Mouse (Mus musculus) common myeloid progenitor, adult 5-6 weeks (primary cell): ENCODE results near the gene Spcs2. TPM values are rescaled to one million over a fixed set of nuclear protein-coding genes. Genes with fewer than 3 reads are reported as not detected.

Source experiments
- ATAC-seq: replicated peaks from 2 replicates; pipeline ENCODE4 v1.8.0; 2016; ENCODE audit warnings: low read depth, mild to moderate bottlenecking, moderate TSS enrichment, inconsistent platforms; ENCODE audit not compliant: poor library complexity, severe bottlenecking
- total RNA-seq: library from RNA; stranded (forward); fragments of 200-1000, 187-1606 nt; gene quantifications from 2 replicates; pipeline ENCODE4 v1.2.3, GENCODE M21; 2017

The Spcs2 gene
- total RNA-seq, 1 experiment from 2014 or later, result 169 TPM

GRCm38 (mm10) chr7:99865219-99865618 is 2.0 kb upstream of the Spcs2 start:
- ATAC-seq, result peak; percentile 72

- no peak for ATAC-seq
These were observed 1.2 kb upstream of the Spcs2 start for GRCm38 (mm10) chr7:99864241-99865028.

DNA sequence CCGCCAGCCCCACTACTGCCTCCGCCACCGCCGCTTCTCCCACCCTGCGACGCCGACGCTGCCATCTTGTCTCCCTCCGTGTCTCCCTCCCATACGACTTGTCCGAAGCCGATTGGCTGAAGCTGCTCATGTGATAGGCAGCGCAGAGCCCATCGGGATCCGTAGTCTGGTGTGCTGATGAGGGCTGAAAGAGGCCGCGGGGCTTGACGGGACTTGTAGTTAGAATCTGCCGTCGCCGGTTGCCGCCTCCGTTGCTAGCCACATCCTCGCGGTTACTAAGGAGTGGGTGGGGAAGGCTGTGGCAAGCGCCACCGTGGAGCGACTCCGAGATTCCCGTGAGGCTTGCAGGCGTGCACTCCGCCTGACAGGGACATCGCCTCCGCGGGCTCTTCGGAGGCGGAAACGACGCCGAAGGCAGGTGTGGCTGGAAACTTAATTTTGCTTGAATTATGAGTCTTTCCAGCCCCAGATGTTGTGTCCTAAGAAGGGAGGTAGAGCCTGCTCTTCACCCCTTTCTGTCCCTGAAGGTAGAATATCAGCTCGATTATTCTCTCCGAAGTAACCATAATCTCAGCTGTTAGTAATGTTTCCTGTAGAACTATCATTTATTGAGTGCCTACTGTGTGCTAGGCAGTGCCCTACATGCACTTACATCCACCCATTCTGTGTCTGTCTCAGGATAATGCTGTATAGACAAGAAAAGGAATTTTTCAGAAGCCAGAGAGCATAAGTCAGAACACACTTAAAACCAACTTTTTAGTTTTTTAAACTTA is 4.3 kb downstream of the Spcs2 start, which contains the start of gene Xrra1:
Gene Xrra1, plus strand, starts transcription at position 304 of the 773 bp plus-strand sequence.
- ATAC-seq, result peak; percentile 99

- ATAC-seq, result no peak
These were observed 5.0 kb downstream of the Spcs2 start for GRCm38 (mm10) chr7:99858175-99858812.

- no peak for ATAC-seq
These were observed 6.9 kb downstream of the Spcs2 start for GRCm38 (mm10) chr7:99856266-99856861.

GRCm38 (mm10) chr7:99854311-99854710 is 9.0 kb downstream of the Spcs2 start:
- ATAC-seq, result no peak

GRCm38 (mm10) chr7:99853350-99853749 is 9.9 kb downstream of the Spcs2 start:
- no peak for ATAC-seq

DNA sequence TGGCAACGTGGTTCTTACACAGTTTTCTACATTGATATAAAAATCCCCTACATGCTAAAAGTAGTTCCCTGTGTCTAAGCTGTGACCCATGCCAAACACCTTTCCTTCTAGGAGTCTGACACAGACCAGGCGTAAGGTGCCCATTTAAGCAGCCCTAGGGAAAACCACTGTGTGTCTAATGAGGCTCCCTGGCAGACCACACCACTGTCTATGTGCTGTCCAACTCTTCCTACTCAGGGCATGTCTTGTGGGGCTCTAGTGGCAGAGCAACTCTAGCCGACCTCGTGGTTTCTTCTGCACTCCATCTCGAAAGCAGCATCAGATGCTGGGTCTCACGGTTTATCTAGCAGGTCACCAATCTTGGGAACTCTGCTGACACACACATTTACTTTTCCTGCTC is 11.6 kb downstream of the Spcs2 start:
- ATAC-seq, result no peak

DNA sequence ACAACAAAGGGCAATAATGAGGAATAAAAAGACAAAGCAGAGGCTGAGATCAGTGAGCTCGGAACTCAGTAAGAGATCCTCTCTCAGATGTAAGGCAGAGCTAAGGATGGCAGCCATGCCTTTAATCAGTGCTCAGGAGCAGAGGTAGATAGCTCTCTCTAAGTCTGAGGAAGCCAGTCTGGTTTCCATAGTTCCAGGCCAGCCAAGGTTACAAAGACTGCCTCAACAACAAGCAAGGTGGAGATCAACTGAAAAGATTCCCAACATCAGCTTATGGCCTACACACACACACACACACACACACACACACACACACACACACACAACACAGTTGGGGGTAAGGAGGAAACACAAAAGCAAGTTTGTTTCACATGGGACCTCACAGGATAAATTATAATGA is 12.1 kb downstream of the Spcs2 start:
- ATAC-seq, result no peak

GRCm38 (mm10) chr7:99850534-99850933 is 12.7 kb downstream of the Spcs2 start:
- no peak for ATAC-seq

DNA sequence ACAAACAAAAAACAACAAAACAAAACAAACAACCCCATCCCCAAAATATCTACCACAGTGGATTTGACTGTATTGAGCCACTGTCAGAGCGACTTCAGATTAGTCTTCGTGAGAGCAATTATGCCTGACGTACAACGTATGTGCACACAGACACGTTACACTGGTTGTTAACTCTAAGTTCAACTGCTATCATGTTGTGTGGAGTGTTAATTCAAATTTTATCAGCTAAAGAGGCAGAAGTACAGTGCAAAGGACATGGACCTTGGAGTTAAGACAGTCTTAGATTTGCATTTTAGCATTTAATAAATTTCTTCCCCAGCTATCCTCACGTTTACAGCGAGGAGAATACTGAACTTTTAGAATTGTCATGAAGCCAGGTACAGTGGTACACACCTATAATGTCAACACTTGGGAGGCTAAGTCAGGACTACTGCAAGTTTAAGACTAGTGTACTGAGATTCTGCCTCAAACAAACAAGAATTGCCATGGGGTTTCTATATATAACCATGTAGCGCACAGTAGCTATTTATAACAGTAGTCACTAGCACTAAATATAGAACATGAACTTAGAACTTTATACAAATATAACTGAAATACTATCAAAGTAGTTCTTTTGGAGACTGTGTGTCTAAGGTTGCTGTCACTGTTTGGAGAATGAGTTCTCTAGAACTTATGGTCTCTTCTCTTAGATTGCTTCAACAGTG is 17.6 kb downstream of the Spcs2 start:
- no peak for ATAC-seq

DNA sequence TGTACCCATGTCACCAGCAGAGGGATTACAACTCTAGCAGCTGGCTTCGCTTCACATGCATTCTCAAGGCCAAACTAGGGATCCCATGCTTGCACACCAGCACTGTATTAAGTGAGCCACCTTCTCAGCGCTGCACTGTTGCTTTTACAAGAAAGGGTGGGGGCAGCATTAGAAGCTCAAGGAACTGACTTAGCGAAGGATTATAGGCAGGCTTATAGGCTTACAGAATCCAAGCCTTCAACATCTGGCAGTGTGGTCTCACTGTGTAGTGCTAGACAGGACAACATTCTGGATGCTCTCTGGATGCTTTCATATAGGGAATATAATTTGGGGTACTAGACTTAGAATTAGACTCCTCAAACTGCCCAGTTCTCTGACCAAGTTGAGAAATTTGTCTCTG is 25.0 kb downstream of the Spcs2 start:
- ATAC-seq, result no peak

DNA sequence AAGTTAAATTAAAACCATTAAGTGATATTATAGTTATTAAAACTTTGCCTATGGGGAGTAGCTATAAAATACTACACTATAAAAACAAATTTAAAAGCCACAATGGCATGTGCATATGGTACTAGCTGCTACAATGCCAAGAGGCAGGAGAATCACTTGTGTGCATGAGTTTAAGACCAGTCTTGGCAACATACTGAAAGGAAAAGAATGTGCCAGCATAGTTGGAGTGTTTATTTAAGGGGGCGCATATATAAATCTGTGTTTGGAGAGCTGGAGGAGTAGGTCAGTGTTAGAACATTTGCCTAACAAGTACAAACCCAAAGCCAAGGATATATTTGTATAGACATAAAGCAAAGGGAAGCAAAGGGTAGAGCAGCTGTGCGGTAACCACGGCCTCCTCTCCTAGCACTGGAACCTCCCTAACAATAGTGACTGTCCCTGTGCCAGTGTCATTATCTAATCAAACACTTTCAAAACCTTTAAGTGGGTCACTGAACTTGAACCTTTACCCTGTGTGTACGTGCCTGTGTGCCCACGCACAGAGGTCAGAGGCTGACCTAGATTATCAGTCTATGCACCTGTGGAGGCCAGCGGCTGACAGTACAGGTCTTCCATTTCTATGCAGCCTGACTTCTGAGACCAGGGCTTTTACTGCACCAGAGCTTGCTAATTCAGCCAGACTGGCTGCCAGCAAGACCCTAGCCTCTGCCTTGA is 25.7 kb downstream of the Spcs2 start:
- no peak for ATAC-seq

GRCm38 (mm10) chr7:99836781-99837180 is 26.5 kb downstream of the Spcs2 start:
- no peak for ATAC-seq

DNA sequence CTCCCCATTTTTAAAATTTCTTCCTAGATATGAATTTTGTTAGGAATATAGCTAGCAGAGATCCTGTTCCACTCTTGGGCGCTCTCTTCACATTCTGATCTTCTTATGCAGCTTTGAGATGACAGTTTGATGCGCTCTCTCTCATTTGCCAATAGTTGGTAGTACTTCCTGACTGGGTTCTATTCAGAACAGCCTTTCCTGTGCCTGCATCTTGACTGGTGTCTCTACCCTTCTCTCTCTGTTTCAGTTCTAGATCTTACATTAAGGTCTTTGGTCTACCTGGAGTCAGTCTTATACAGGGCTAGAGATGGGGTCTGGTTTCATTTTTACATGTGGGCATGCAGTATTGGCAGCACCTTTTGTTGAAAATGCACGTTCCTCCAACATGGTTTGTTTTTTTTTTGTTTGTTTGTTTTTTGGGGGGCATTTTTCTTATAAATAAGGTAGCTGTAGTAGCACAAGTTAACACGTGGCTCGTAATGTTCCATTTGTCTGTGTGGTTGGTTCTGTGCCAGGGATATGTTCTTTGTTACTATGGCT is 28.9 kb downstream of the Spcs2 start:
- no peak for ATAC-seq

- ATAC-seq, result no peak
These were observed 29.4 kb downstream of the Spcs2 start for GRCm38 (mm10) chr7:99833846-99834222.

GRCm38 (mm10) chr7:99833115-99833845 is 30.0 kb downstream of the Spcs2 start:
- no peak for ATAC-seq

GRCm38 (mm10) chr7:99828083-99828570 is 35.1 kb downstream of the Spcs2 start, which contains the start of gene Neu3:
Gene Neu3 (minus strand): TSS chr7:99828417.
- ATAC-seq, result peak; percentile 99
